Mouse (Mus musculus) lung, embryonic 15.5 days (tissue): Measurements from ENCODE around the gene Ank2. TPM values are rescaled to one million over a fixed set of nuclear protein-coding genes. Genes with fewer than 3 reads are reported as not detected.

Source experiments
- ATAC-seq: fragments of 200-750 bp; cut with Nextera tagmentation; 2 replicates; pipeline ENCODE4 v1.8.0; 2017; ENCODE audit warnings: moderate number of reproducible peaks, borderline replicate concordance; ENCODE audit not compliant: low FRiP score, low TSS enrichment; ENCODE audit errors: extremely low read depth
- H3K27ac ChIP-seq: fragments of 300-500 bp; sonication (generic); 2 replicates; pipeline ENCODE4 v1.5.1; 2015; ENCODE audit warnings: moderate library complexity, mild to moderate bottlenecking, inconsistent platforms
- H3K27me3 ChIP-seq: fragments of 300-500 bp; sonication (generic); 2 replicates; pipeline ENCODE4 v1.6.1; 2015; ENCODE audit warnings: inconsistent platforms
- H3K36me3 ChIP-seq: fragments of 300-500 bp; sonication (generic); 2 replicates; pipeline ENCODE4 v1.6.1; 2015; ENCODE audit warnings: inconsistent platforms
- H3K4me1 ChIP-seq: fragments of 300-500 bp; sonication (generic); 2 replicates; pipeline ENCODE4 v1.6.1; 2015; ENCODE audit warnings: inconsistent platforms
- H3K4me2 ChIP-seq: fragments of 300-500 bp; sonication (generic); 2 replicates; pipeline ENCODE4 v1.6.1; 2015; ENCODE audit warnings: inconsistent platforms, mild to moderate bottlenecking, moderate library complexity
- H3K4me3 ChIP-seq: fragments of 300-500 bp; sonication (generic); 2 replicates; pipeline ENCODE4 v1.5.1; 2015; ENCODE audit warnings: mild to moderate bottlenecking, inconsistent platforms
- H3K9ac ChIP-seq: fragments of 300-500 bp; sonication (generic); 2 replicates; pipeline ENCODE4 v1.6.1; 2015; ENCODE audit warnings: inconsistent platforms
- H3K9me3 ChIP-seq: fragments of 300-500 bp; sonication (generic); 2 replicates; pipeline ENCODE4 v1.6.1; 2016; ENCODE audit warnings: inconsistent platforms
- WGBS: fragments of 180-500 bp; shearing (Covaris S2); methylation state at CpG from one replicate; pipeline ENCODE4 v1.1.7; 2015; 5-methylcytosine and 5-hydroxymethylcytosine counted together
- polyA plus RNA-seq: library from polyadenylated mRNA; unstranded; fragments of >200 nt; fragmentation: Nextera tagmentation; extraction: Ambion mirVana; gene quantifications from 2 replicates; pipeline ENCODE4 v1.2.1, GENCODE M21; 2015

Ank2 gene
- polyA plus RNA-seq, 1 experiment from 2014 or later, result 13.4 TPM

DNA sequence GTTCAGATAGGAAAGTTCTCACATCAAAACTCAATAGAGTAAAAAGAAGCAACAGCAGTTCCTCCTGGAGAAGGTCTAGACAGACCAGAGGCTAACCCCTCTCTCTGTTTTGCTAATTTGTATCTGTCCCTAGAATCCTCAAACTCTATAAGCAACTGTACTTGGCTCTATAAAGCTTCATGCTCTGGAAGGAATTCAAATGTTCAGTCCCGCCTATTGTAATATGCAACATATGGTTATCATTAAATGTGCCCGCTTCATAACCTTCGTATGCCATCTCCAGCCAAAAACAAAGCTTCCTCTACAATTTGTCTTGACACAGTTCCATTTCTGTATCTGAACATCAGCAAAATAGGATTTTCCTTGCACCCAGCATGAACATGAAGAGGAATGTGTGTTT, 389.7 kb downstream of the Ank2 start:
- Histone ChIP-seq H3K27me3 (no peaks in the 10 kb centered on the region), H3K9ac (no peak overlapping the region), H3K4me2 (no peak overlapping the region), H3K4me1 (peaks cover 2% of the 10 kb centered on the region; the same call in 1 of the 2 replicates), H3K9me3 (no peaks in the 10 kb centered on the region), H3K4me3 (no peak overlapping the region), H3K36me3 (no peaks in the 10 kb centered on the region), H3K27ac (no peak overlapping the region)
- ATAC-seq, result peak; percentile 23; the same call in 1 of the 2 replicates
- 54% methylated on average over 3 of the region's 3 CpGs for WGBS

- H3K36me3 ChIP-seq, result no peaks in the 10 kb centered on the region
- H3K4me3 ChIP-seq, result no peak overlapping the region
- no peaks in the 10 kb centered on the region for H3K27me3 ChIP-seq
- H3K9me3 ChIP-seq, result no peaks in the 10 kb centered on the region
- no peak overlapping the region for H3K27ac ChIP-seq
- WGBS, result 60% methylated on average over 2 of the region's 2 CpGs
- H3K9ac ChIP-seq, result no peak overlapping the region
- no peak overlapping the region for H3K4me2 ChIP-seq
- peaks cover 2% of the 10 kb centered on the region; the same call in 1 of the 2 replicates for H3K4me1 ChIP-seq
- ATAC-seq, result no peak
These were observed 390.7 kb downstream of the Ank2 start for GRCm38 (mm10) chr3:127108481-127108880.

- ATAC-seq, result no peak
- peaks cover 2% of the 10 kb centered on the region; the same call in 1 of the 2 replicates for H3K4me1 ChIP-seq
- H3K4me2 ChIP-seq, result no peak overlapping the region
- no peaks in the 10 kb centered on the region for H3K36me3 ChIP-seq
- 67% methylated on average over 5 of the region's 5 CpGs for whole genome bisulfite sequencing
- H3K9ac ChIP-seq, result no peak overlapping the region
- no peaks in the 10 kb centered on the region for H3K9me3 ChIP-seq
- no peak overlapping the region for H3K27ac ChIP-seq
- no peaks in the 10 kb centered on the region for H3K27me3 ChIP-seq
- no peak overlapping the region for H3K4me3 ChIP-seq
These were observed 391.9 kb downstream of the Ank2 start for GRCm38 (mm10) chr3:127107281-127107680.

DNA sequence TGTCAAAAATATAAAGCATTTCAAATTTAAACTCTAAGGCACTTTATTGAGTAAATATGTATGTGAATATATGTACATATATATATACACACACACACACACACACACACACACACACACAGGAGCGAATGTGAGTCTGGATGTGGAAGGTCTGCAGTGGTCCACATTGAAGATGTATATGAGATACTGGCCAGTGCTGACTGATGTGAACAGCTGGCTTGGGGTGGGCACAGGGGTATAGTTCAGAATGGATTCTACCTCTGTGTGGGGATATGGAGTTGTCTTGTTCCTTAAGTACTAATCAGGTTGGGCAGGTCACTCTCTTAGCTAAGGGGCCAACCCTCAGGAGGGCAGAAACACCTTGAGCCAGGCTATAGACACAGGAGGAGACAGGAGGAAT, 397.8 kb downstream of the Ank2 start:
- ATAC-seq, result no peak
- 83% methylated on average over 1 of the region's 1 CpGs for WGBS
- no peaks in the 10 kb centered on the region for H3K27me3 ChIP-seq

GRCm38 (mm10) chr3:127097745-127098144, 401.4 kb downstream of the Ank2 start:
- no peaks in the 10 kb centered on the region for H3K27me3 ChIP-seq
- no peak overlapping the region for H3K9ac ChIP-seq
- WGBS, result 93% methylated on average over 1 of the region's 1 CpGs
- H3K36me3 ChIP-seq, result no peaks in the 10 kb centered on the region
- no peaks in the 10 kb centered on the region for H3K9me3 ChIP-seq
- no peaks in the 10 kb centered on the region for H3K4me1 ChIP-seq
- H3K4me3 ChIP-seq, result no peak overlapping the region
- H3K27ac ChIP-seq, result no peak overlapping the region
- H3K4me2 ChIP-seq, result no peak overlapping the region
- ATAC-seq, result no peak

More for the DNA sequence above, 397.8 kb downstream of the Ank2 start:
- Histone ChIP-seq H3K9ac (no peak overlapping the region), H3K4me2 (no peak overlapping the region), H3K4me1 (no peaks in the 10 kb centered on the region), H3K27ac (no peak overlapping the region), H3K36me3 (no peaks in the 10 kb centered on the region), H3K4me3 (no peak overlapping the region), H3K9me3 (no peaks in the 10 kb centered on the region)

DNA sequence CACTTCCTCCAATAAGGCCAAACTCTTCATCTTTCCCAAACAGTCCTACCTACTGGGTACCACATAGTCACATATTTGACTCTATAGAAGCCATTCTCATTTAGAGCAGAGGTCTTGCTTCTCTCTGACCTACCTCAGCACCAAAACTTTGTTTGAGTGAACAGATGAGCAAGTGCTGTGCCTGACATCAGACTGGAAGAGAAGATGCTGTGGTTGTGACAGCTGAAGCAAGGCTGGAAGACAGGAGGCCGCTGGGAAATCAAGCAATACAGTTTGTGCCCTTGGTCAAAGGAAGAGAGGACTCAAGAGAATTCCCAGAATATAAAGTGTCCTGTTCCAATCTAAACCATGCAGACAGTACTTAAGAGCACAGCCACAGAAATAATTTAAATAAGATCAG, 402.0 kb downstream of the Ank2 start:
- no peak overlapping the region for H3K4me2 ChIP-seq
- WGBS, result 85% methylated on average over 1 of the region's 1 CpGs
- no peak overlapping the region for H3K4me3 ChIP-seq
- no peaks in the 10 kb centered on the region for H3K4me1 ChIP-seq
- ATAC-seq, result no peak
- no peaks in the 10 kb centered on the region for H3K36me3 ChIP-seq
- H3K27me3 ChIP-seq, result no peaks in the 10 kb centered on the region
- H3K9me3 ChIP-seq, result no peaks in the 10 kb centered on the region
- H3K9ac ChIP-seq, result no peak overlapping the region
- H3K27ac ChIP-seq, result no peak overlapping the region

DNA sequence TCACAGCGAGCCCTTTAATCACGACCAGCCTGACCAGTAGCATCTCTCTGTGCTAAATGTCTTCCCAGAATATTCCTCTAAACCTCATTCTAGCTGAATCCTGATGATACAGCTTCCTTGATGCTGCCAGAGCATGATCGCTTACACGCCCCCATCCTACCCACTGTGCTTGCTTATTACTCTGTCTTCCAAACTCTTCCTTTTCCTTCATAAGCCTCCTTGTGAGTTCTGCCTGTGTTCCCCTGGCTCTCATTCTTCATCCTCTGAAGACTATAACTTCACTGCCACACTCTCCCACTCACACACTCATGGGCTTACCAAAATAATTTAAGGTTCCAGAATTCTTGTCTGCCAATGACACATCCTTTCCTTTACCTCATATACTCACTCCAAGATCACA, 405.5 kb downstream of the Ank2 start:
- 92% methylated on average over 4 of the region's 4 CpGs for WGBS
- H3K4me2 ChIP-seq, result no peak overlapping the region
- no peak overlapping the region for H3K9ac ChIP-seq
- no peak overlapping the region for H3K27ac ChIP-seq
- no peak for ATAC-seq
- H3K4me3 ChIP-seq, result no peak overlapping the region
- H3K27me3 ChIP-seq, result no peaks in the 10 kb centered on the region
- H3K9me3 ChIP-seq, result no peaks in the 10 kb centered on the region
- H3K4me1 ChIP-seq, result no peaks in the 10 kb centered on the region
- no peaks in the 10 kb centered on the region for H3K36me3 ChIP-seq

GRCm38 (mm10) chr3:127087574-127087973, 411.6 kb downstream of the Ank2 start:
- Histone ChIP-seq H3K9ac (no peak overlapping the region), H3K4me1 (no peaks in the 10 kb centered on the region), H3K36me3 (no peaks in the 10 kb centered on the region), H3K4me3 (no peak overlapping the region), H3K27ac (no peak overlapping the region), H3K9me3 (no peaks in the 10 kb centered on the region), H3K4me2 (no peak overlapping the region), H3K27me3 (no peaks in the 10 kb centered on the region)
- WGBS, result 84% methylated on average over 1 of the region's 1 CpGs
- no peak for ATAC-seq

DNA sequence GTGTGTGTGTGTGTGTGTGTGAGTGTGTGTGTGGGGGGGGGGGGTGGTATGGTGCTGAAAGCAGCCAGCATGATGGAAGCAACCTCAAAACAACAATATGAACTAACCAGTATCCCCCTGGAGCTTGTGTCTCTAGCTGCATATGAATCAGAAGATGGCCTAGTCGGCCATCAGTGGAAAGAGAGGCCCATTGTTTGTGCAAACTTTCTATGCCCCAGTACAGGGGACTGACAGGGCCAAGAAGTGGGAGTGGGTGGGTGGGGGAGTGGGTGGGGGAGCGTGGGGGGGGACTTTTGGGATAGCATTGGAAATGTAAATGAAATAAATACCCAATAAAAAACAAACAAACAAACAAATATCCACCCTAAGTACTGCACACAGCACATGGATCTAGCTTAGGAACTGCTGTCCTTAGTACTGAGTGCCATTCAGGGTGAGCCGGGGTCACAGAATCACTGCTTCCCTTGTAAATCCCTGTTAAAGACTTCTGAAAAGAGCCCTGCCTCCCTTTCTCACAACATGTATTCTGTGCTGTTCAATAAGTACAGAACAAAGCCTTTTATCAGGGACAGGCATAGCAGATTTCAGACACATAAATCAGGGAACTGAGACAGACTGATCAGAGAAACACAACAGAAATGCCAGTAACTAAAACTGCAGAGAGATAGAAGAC, 412.2 kb downstream of the Ank2 start:
- no peak overlapping the region for H3K9ac ChIP-seq
- WGBS, result 75% methylated on average over 3 of the region's 3 CpGs

GRCm38 (mm10) chr3:127077369-127077768, 421.8 kb downstream of the Ank2 start:
- Histone ChIP-seq H3K9ac (no peak overlapping the region), H3K36me3 (no peaks in the 10 kb centered on the region), H3K27ac (no peak overlapping the region), H3K4me1 (no peaks in the 10 kb centered on the region), H3K4me2 (no peak overlapping the region), H3K27me3 (no peaks in the 10 kb centered on the region), H3K4me3 (no peak overlapping the region), H3K9me3 (no peaks in the 10 kb centered on the region)
- ATAC-seq, result no peak
- WGBS, result 87% methylated on average over 5 of the region's 5 CpGs

More for the DNA sequence above, 412.2 kb downstream of the Ank2 start:
- Histone ChIP-seq H3K27ac (no peak overlapping the region), H3K4me1 (no peaks in the 10 kb centered on the region), H3K27me3 (no peaks in the 10 kb centered on the region), H3K9me3 (no peaks in the 10 kb centered on the region), H3K4me2 (no peak overlapping the region), H3K4me3 (no peak overlapping the region), H3K36me3 (no peaks in the 10 kb centered on the region)
- ATAC-seq, result no peak

DNA sequence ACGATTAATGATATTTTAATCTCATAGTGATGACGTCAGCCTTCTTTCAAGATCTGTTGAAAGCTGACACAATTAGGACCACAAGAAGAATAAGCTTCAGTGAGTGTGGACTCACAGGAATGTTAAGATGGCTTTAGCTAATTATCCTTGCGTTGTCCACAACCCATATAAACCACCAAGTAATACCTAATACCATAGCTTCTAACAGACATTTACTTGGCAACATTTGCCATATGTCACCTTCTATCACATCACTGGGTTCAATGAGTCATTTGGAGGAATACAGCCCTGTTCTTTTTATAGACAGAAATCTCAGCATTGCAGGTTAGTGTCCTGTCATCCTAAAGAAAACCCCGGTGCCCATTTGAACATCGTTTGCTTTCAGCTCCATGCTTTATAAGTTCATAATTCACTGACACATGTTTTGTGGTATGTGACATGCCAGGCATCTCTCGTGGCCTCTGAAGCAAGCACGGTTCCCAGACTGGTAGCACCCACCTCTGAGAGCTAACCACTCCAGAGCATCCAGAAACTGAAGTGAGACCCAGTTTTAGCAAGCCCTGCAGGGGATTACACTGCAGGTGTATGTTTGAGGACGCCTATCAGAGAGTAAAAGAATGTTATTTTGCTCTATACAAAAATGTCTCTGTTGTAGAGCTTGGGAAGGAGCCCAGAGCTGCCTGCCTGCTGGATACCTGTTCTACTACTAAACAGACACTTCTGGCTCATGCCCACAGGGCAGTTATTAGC, 423.4 kb downstream of the Ank2 start:
- 63% methylated on average over 8 of the region's 8 CpGs for WGBS
- H3K36me3 ChIP-seq, result no peaks in the 10 kb centered on the region
- H3K27ac ChIP-seq, result no peak overlapping the region
- H3K27me3 ChIP-seq, result no peaks in the 10 kb centered on the region
- no peak overlapping the region for H3K4me3 ChIP-seq
- no peak overlapping the region for H3K4me2 ChIP-seq
- H3K9me3 ChIP-seq, result no peaks in the 10 kb centered on the region
- no peaks in the 10 kb centered on the region for H3K4me1 ChIP-seq
- no peak overlapping the region for H3K9ac ChIP-seq
- ATAC-seq, result no peak

- ATAC-seq, result no peak
- H3K36me3 ChIP-seq, result no peaks in the 10 kb centered on the region
- H3K27ac ChIP-seq, result no peak overlapping the region
- H3K4me1 ChIP-seq, result no peaks in the 10 kb centered on the region
- no peaks in the 10 kb centered on the region for H3K27me3 ChIP-seq
- H3K4me3 ChIP-seq, result no peak overlapping the region
- 39% methylated on average over 1 of the region's 1 CpGs for WGBS
- no peak overlapping the region for H3K4me2 ChIP-seq
- no peaks in the 10 kb centered on the region for H3K9me3 ChIP-seq
- no peak overlapping the region for H3K9ac ChIP-seq
These were observed 427.7 kb downstream of the Ank2 start for GRCm38 (mm10) chr3:127071471-127071870.
